Mouse (Mus musculus) midbrain, embryonic 11.5 days (tissue): ENCODE results near the gene Fbxo47. TPM values are rescaled to one million over a fixed set of nuclear protein-coding genes. Genes with fewer than 3 reads are reported as not detected.

ENCODE experiments used
- ATAC-seq: fragments of 200-750 bp; cut with Nextera tagmentation; 2 replicates; pipeline ENCODE4 v1.8.0; 2017; ENCODE audit warnings: moderate TSS enrichment, moderate library complexity; ENCODE audit not compliant: low FRiP score
- DNase-seq: peaks from one replicate; pipeline ENCODE4 v3.0.0; 2015; ENCODE audit warnings: low spot score; ENCODE audit errors: missing footprints
- H3K27ac ChIP-seq: fragments of 300-500 bp; sonication (generic); 2 replicates; pipeline ENCODE4 v1.5.1; 2014; ENCODE audit warnings: low read depth, low read length
- H3K27me3 ChIP-seq: fragments of 300-500 bp; sonication (generic); 2 replicates; pipeline ENCODE4 v1.6.1; 2014; ENCODE audit warnings: mild to moderate bottlenecking, low read length, moderate library complexity, mixed read lengths; ENCODE audit not compliant: control insufficient read depth, insufficient read depth
- H3K36me3 ChIP-seq: fragments of 300-500 bp; sonication (generic); 2 replicates; pipeline ENCODE4 v1.6.1; 2014; ENCODE audit warnings: mild to moderate bottlenecking, low read length, moderate library complexity, mixed read lengths; ENCODE audit not compliant: control insufficient read depth, insufficient read depth
- H3K4me1 ChIP-seq: fragments of 300-500 bp; sonication (generic); 2 replicates; pipeline ENCODE4 v1.6.1; 2014; ENCODE audit warnings: low read length; ENCODE audit not compliant: control insufficient read depth, insufficient read depth
- H3K4me2 ChIP-seq: fragments of 300-500 bp; sonication (generic); 2 replicates; pipeline ENCODE4 v1.6.1; 2014; ENCODE audit warnings: mild to moderate bottlenecking, moderate library complexity
- H3K4me3 ChIP-seq: fragments of 300-500 bp; sonication (generic); 2 replicates; pipeline ENCODE4 v1.5.1; 2014; ENCODE audit warnings: low read depth, low read length
- H3K9ac ChIP-seq: fragments of 300-500 bp; sonication (generic); 2 replicates; pipeline ENCODE4 v1.6.1; 2014; ENCODE audit warnings: low read length
- H3K9me3 ChIP-seq: fragments of 300-500 bp; sonication (generic); 2 replicates; pipeline ENCODE4 v1.6.1; 2016; ENCODE audit warnings: low read length; ENCODE audit not compliant: control insufficient read depth
- WGBS: fragments of 180-500 bp; shearing (Covaris S2); extraction: QIAGEN DNeasy Blood & Tissue Kit; methylation state at CpG from one replicate; pipeline ENCODE4 v1.1.7; 2014; 5-methylcytosine and 5-hydroxymethylcytosine counted together
- polyA plus RNA-seq: library from polyadenylated mRNA; unstranded; fragments of >200 nt; fragmentation: Nextera tagmentation; extraction: Ambion mirVana; gene quantifications from 2 replicates; pipeline ENCODE4 v1.2.1, GENCODE M21; 2014

Gene Fbxo47
- 0.83 and 0.96 TPM in 2 replicates for polyA plus RNA-seq

DNA sequence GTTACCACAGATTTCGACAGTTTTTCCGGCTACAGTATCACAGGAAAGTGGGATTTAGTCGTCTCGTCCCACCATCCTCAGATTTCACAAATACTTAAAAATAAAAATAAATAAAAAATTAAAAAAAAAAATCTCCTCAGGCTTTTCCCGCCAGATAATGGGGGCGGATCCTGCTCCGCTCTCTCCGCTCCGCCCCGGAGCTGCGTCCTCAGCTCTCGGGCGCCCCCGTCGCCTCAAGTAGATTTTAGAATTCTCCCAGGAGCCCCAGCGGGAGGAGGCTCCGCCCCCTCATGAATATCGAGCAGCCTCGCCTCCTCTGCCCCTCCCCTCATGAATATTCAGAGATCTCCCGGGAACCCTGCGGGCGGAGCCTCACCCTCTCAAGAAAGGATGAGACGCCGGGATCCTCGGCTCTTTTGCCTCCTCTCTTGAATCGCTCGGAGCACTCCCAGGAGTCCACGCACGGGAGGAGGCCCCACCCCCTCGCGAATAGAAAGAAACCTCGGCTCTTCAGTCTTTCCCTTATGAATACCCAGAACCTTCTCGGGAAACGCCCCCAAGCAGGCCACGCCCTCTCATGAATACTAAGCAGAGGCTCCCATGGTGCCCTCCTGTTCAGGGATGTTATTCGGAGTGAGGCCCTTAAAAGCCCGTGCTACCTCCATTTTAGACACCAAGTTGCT is at the start of gene Fbxo47:
Gene Fbxo47, minus strand, starts transcription at position 237 of the 683 bp plus-strand sequence.
- no peaks in the 10 kb centered on the region for H3K36me3 ChIP-seq
- no peaks in the 10 kb centered on the region for H3K9me3 ChIP-seq
- H3K27ac ChIP-seq: peak within 1 kb of the TSS; percentile 74; the same call in 1 of the 2 replicates
- ATAC-seq (peak; percentile 95), DNase-seq (peak; percentile 99)
- H3K4me2 ChIP-seq: peak within 1 kb of the TSS; percentile 54
- H3K4me1 ChIP-seq: no peaks in the 10 kb centered on the region
- peak within 1 kb of the TSS; percentile 52 for H3K4me3 ChIP-seq
- no peaks in the 10 kb centered on the region for H3K27me3 ChIP-seq
- peak within 1 kb of the TSS; percentile 68 for H3K9ac ChIP-seq
- WGBS: under 1% methylated on average over 37 of the region's 37 CpGs

DNA sequence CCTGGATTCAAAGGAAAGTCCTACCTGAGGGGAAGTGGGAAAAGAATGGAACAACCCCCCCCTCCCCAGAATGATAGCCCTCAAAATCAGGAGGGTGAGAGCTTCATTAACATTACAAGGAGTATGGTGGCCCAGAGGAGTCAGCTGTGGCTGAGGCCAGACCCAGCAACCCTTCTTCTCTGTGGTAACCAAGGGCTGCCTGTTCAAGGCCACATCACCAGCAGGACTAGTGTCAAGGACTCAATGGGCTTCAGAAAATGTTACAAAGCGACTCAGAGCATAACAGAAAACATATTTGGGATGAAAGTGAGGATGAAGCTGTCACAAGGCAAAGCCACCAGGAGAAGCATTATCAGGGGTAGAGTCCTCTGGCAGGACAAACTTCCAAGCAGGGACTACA is 49.6 kb upstream of the Fbxo47 start:
- Histone ChIP-seq H3K36me3 (no peaks in the 10 kb centered on the region), H3K4me2 (no peak overlapping the region), H3K9ac (no peak overlapping the region), H3K4me3 (no peak overlapping the region), H3K27me3 (no peaks in the 10 kb centered on the region), H3K9me3 (no peaks in the 10 kb centered on the region), H3K4me1 (no peaks in the 10 kb centered on the region), H3K27ac (no peak overlapping the region)
- 70% methylated on average over 1 of the region's 1 CpGs for WGBS
- ATAC-seq: no peak
- DNase-seq: peak; percentile 44

DNA sequence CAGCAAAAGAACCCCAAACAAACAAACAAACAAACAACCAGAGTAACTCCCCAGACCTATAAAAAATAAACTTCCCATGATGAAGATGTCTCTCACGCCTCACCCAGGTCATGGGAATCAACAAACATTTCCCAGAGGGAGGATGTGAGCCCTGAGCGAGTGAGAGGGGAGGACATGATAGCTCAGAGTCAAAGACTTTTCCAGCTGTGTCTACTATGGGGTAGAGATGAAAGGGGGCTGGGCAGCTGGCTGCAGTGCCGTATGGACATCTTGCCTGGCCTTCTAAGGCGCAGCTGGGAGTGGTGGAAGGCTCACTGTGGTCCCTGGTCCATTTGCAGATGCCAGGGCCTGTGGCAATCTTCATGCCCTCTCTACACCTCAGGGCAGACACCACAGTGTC is 45.0 kb upstream of the Fbxo47 start:
- 68% methylated on average over 4 of the region's 4 CpGs for WGBS

DNA sequence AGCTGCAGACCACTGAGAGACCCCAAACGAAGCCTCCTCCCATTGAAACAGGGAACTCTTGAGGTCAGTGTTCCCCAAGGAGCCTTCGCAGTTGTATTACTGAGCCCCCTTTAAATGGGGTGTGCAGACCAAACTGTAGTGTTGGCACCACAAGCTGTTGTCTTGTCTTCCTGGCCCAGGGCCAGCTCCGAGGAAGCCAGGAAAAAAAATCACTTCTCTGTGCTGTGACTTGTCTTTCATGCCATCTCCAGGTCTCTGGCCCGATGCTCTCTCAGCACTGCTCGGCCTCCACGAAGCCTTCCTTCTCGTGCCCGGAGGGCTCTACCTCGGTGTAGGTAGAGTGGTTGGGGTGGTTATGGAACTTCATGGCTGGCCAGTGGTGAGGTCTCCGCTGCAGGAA is 40.3 kb upstream of the Fbxo47 start:
- H3K27me3 ChIP-seq: no peaks in the 10 kb centered on the region
- DNase-seq (no peak), ATAC-seq (no peak)
- no peak overlapping the region for H3K9ac ChIP-seq
- H3K36me3 ChIP-seq: no peaks in the 10 kb centered on the region
- H3K27ac ChIP-seq: no peak overlapping the region
- no peak overlapping the region for H3K4me2 ChIP-seq
- no peak overlapping the region for H3K4me3 ChIP-seq
- H3K9me3 ChIP-seq: no peaks in the 10 kb centered on the region
- WGBS: 94% methylated on average over 10 of the region's 10 CpGs
- H3K4me1 ChIP-seq: no peaks in the 10 kb centered on the region

More for the DNA sequence above, 45.0 kb upstream of the Fbxo47 start:
- ATAC-seq (no peak), DNase-seq (no peak)
- no peak overlapping the region for H3K27ac ChIP-seq
- no peak overlapping the region for H3K4me2 ChIP-seq
- no peak overlapping the region for H3K4me3 ChIP-seq
- H3K4me1 ChIP-seq: no peaks in the 10 kb centered on the region
- H3K9ac ChIP-seq: no peak overlapping the region
- no peaks in the 10 kb centered on the region for H3K27me3 ChIP-seq
- no peaks in the 10 kb centered on the region for H3K36me3 ChIP-seq
- H3K9me3 ChIP-seq: no peaks in the 10 kb centered on the region

DNA sequence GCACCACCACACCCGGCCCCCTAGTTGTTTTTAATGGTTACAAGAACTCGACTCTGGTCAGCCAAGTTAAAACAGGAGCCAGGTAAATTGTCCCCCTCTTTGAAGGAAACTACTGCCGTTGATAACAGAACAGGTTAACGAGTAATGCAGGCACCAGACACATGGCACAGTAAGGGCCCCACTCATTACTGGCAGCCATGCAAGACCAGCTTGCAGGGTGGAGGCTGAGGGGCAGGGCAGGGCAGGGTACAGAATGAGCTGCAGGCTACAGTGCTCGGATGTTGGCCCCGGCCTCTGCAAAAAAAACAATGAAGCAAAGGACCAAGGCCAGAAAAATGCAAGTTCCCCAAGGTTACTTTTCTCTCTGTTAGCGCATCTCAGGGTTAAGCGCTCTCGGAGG is 39.7 kb upstream of the Fbxo47 start:
- ATAC-seq (no peak), DNase-seq (no peak)
- H3K27me3 ChIP-seq: no peaks in the 10 kb centered on the region
- no peaks in the 10 kb centered on the region for H3K9me3 ChIP-seq
- 92% methylated on average over 9 of the region's 9 CpGs for WGBS
- no peaks in the 10 kb centered on the region for H3K4me1 ChIP-seq
- no peak overlapping the region for H3K27ac ChIP-seq
- no peak overlapping the region for H3K9ac ChIP-seq
- no peaks in the 10 kb centered on the region for H3K36me3 ChIP-seq
- no peak overlapping the region for H3K4me3 ChIP-seq
- no peak overlapping the region for H3K4me2 ChIP-seq

DNA sequence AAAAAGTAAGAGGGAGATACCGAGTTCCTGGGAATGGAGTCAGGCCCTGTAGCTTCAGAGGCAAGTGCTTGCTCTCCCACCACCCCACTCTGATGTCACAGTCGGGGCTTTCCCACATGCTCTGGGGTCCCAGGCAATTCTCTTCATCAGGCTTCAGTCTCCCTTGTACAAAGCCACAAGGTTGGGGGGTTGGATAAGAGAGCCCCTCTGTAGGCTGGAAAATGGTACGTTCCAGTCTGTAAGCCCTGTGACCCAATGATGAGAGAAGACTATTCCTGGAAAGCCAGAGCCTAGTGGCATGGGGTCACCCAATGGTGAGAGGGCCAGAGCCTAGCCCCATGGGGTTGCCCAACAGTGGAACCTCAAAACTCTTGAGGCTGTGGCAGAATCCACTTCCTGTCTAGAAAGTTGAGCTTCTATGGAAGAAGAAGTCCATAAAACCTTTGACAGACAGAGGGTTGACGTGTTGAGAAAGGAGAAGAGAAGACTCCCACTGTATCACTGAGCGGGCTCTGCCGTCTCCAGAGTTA is 32.1 kb upstream of the Fbxo47 start:
- Histone ChIP-seq H3K4me3 (no peak overlapping the region), H3K4me2 (no peak overlapping the region), H3K27ac (no peak overlapping the region), H3K27me3 (no peaks in the 10 kb centered on the region), H3K9me3 (no peaks in the 10 kb centered on the region), H3K9ac (no peak overlapping the region), H3K4me1 (no peaks in the 10 kb centered on the region), H3K36me3 (no peaks in the 10 kb centered on the region)
- ATAC-seq (no peak), DNase-seq (no peak)
- WGBS: 92% methylated on average over 6 of the region's 6 CpGs

DNA sequence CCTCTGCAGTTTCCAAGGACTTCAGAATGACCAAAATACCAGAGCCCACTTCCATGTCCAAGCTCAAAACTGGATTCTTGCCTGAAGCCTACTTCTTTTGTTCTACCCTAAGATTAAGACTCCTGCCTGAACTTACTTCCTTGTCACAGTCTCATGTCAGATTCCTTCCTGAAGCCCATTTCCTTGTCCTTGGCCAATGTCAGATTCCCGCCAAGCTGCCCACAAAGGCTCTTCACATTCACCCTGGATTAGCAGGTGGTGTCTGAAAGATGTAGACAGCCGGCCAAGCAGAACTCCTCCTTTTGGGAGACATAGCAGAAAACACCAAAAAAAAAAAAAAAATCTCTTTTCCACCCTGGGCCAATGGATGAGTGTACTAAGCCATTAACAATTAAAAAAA is 31.5 kb upstream of the Fbxo47 start:
- Histone ChIP-seq H3K4me2 (no peak overlapping the region), H3K9me3 (no peaks in the 10 kb centered on the region), H3K4me1 (no peaks in the 10 kb centered on the region), H3K27me3 (no peaks in the 10 kb centered on the region), H3K36me3 (no peaks in the 10 kb centered on the region), H3K27ac (no peak overlapping the region), H3K9ac (no peak overlapping the region), H3K4me3 (no peak overlapping the region)
- no peak for DNase-seq
- ATAC-seq: no peak
- 82% methylated on average over 2 of the region's 2 CpGs for WGBS

DNA sequence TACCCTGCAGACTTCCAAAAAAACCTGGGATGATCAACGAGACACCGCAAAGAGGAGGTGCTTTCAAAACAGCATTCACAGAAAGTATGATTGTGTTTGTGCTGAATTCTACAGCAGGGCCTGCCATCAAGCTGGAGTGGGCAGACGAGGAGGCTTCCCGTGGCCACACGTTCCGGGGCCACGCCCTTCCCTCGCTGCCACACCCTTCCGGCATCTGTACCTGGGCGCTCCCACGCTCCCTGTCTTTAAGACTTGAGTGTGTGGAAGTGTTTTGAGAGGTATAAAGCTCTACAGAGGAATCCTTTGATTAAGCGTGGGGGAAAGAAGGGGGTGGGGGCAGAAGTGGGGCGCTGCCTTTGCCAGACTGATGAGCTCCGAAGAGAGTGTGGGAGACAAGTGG is 29.2 kb upstream of the Fbxo47 start:
- Histone ChIP-seq H3K36me3 (no peaks in the 10 kb centered on the region), H3K9me3 (no peaks in the 10 kb centered on the region), H3K4me1 (no peaks in the 10 kb centered on the region), H3K27ac (no peak overlapping the region), H3K9ac (no peak overlapping the region), H3K27me3 (no peaks in the 10 kb centered on the region), H3K4me3 (no peak overlapping the region), H3K4me2 (no peak overlapping the region)
- WGBS: 91% methylated on average over 14 of the region's 14 CpGs
- ATAC-seq (no peak), DNase-seq (no peak)

DNA sequence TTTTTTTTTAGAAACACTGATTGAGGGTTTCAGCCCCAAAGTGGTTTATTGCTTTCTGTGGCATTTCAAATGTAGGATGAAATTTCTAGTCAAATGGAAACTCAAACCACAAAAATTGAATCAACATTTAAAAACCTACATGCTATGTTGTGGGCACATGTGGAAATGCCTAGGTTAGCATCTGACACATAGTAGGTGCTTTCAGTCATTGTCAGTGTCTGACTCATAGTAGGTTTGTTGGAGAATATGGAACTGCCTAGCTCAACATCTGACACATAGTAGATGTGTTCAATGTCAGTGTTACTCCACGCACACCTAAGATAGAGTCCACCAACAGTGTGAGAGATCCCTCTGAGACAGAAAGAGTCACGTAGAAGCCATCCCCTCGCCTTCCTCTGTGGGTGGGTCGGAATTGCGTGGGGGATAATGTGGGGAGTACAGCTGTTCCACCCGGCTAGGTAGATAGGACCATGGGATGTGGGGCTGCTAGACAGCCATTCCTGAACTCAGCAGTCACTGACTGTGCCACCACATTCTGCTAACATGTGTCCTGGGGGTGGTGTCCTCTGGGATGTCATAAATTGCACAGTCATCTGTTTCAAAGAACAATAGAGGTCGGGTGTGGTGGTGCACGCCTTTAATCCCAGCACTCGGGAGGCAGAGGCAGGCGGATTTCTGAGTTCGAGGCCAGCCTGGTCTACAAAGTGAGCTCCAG is 24.8 kb upstream of the Fbxo47 start:
- no peak for DNase-seq
- Histone ChIP-seq H3K27me3 (no peaks in the 10 kb centered on the region), H3K36me3 (no peaks in the 10 kb centered on the region), H3K27ac (no peak overlapping the region), H3K9ac (no peak overlapping the region), H3K9me3 (no peaks in the 10 kb centered on the region), H3K4me3 (no peak overlapping the region), H3K4me2 (no peak overlapping the region), H3K4me1 (no peaks in the 10 kb centered on the region)
- no peak for ATAC-seq
- WGBS: 89% methylated on average over 11 of the region's 11 CpGs
